Mouse (Mus musculus): ENCODE results near the gene Hist1h4c. TPM values are rescaled to one million over a fixed set of nuclear protein-coding genes. Genes with fewer than 3 reads are reported as not detected.

Gene Hist1h4c
- polyA plus RNA-seq, 1 experiment from 2014 or later = 5.2 TPM

GRCm38 (mm10) chr13:23695514-23695913 is 2.7 kb downstream of the Hist1h4c start, which contains the start of gene Hist1h1t:
Gene Hist1h1t, plus strand, starts transcription at chr13:23695814.
- H3K36me3 ChIP-seq (ENCODE audit: control insufficient read depth, insufficient read depth, low read length) = no peaks in the 10 kb centered on the region
- ATAC-seq (replicated peaks; ENCODE audit: low FRiP score) = no peak
- H3K4me1 ChIP-seq (replicated peaks; ENCODE audit: control insufficient read depth, insufficient read depth, low read length) = peaks cover 12% of the 10 kb centered on the region; the same call in 1 of the 2 replicates
- H3K9me3 ChIP-seq (ENCODE audit: control insufficient read depth, low read length) = no peaks in the 10 kb centered on the region
- peak within 1 kb of the TSS; percentile 69; the same call in 1 of the 2 replicates for H3K27ac ChIP-seq (ENCODE audit: low read depth, low read length)
- no peak for DNase-seq (ENCODE audit: low spot score)
- no peak within 1 kb of the TSS for H3K4me3 ChIP-seq (ENCODE audit: low read depth, low read length)
- no peaks in the 10 kb centered on the region for H3K27me3 ChIP-seq (replicated peaks; ENCODE audit: control insufficient read depth, insufficient read depth, low read length)
- 54% methylated on average over 13 of the region's 13 CpGs for WGBS
- peak within 1 kb of the TSS; percentile 51 for H3K4me2 ChIP-seq
- H3K9ac ChIP-seq (ENCODE audit: low read depth, low read length) = peak within 1 kb of the TSS; percentile 25; the same call in 1 of the 2 replicates

- peaks cover 12% of the 10 kb centered on the region; the same call in 1 of the 2 replicates for H3K4me1 ChIP-seq (replicated peaks; ENCODE audit: control insufficient read depth, insufficient read depth, low read length)
- no peaks in the 10 kb centered on the region for H3K27me3 ChIP-seq (replicated peaks; ENCODE audit: control insufficient read depth, insufficient read depth, low read length)
- H3K27ac ChIP-seq (ENCODE audit: low read depth, low read length) = no peak overlapping the region
- H3K9me3 ChIP-seq (ENCODE audit: control insufficient read depth, low read length) = no peaks in the 10 kb centered on the region
- DNase-seq (ENCODE audit: low spot score) (no peak), ATAC-seq (replicated peaks; ENCODE audit: low FRiP score) (no peak)
- WGBS = 90% methylated on average over 9 of the region's 9 CpGs
- H3K4me3 ChIP-seq (ENCODE audit: low read depth, low read length) = no peak overlapping the region
- no peak overlapping the region for H3K9ac ChIP-seq (ENCODE audit: low read depth, low read length)
- no peaks in the 10 kb centered on the region for H3K36me3 ChIP-seq (ENCODE audit: control insufficient read depth, insufficient read depth, low read length)
- no peak overlapping the region for H3K4me2 ChIP-seq
These were observed 3.3 kb downstream of the Hist1h4c start for GRCm38 (mm10) chr13:23694956-23695355.

- Histone ChIP-seq H3K27me3 (replicated peaks; ENCODE audit: control insufficient read depth, insufficient read depth, low read length) (no peaks in the 10 kb centered on the region), H3K4me1 (replicated peaks; ENCODE audit: control insufficient read depth, insufficient read depth, low read length) (peaks cover 14% of the 10 kb centered on the region), H3K27ac (ENCODE audit: low read depth, low read length) (no peak overlapping the region)
These were observed 4.3 kb downstream of the Hist1h4c start for GRCm38 (mm10) chr13:23693856-23694440.

GRCm38 (mm10) chr13:23689459-23689858 is 8.8 kb downstream of the Hist1h4c start:
- Histone ChIP-seq H3K9ac (ENCODE audit: low read depth, low read length) (no peak overlapping the region), H3K4me3 (ENCODE audit: low read depth, low read length) (no peak overlapping the region), H3K4me2 (no peak overlapping the region), H3K36me3 (ENCODE audit: control insufficient read depth, insufficient read depth, low read length) (no peaks in the 10 kb centered on the region), H3K27ac (ENCODE audit: low read depth, low read length) (no peak overlapping the region), H3K9me3 (ENCODE audit: control insufficient read depth, low read length) (no peaks in the 10 kb centered on the region), H3K4me1 (replicated peaks; ENCODE audit: control insufficient read depth, insufficient read depth, low read length) (peaks cover 14% of the 10 kb centered on the region), H3K27me3 (replicated peaks; ENCODE audit: control insufficient read depth, insufficient read depth, low read length) (no peaks in the 10 kb centered on the region)
- DNase-seq (ENCODE audit: low spot score) = no peak
- no peak for ATAC-seq (replicated peaks; ENCODE audit: low FRiP score)
- WGBS = 30% methylated on average over 2 of the region's 2 CpGs

More at GRCm38 (mm10) chr13:23693856-23694440, 4.3 kb downstream of the Hist1h4c start:
- Histone ChIP-seq H3K4me2 (no peak overlapping the region), H3K9me3 (ENCODE audit: control insufficient read depth, low read length) (no peaks in the 10 kb centered on the region), H3K36me3 (ENCODE audit: control insufficient read depth, insufficient read depth, low read length) (no peaks in the 10 kb centered on the region), H3K4me3 (ENCODE audit: low read depth, low read length) (no peak overlapping the region), H3K9ac (ENCODE audit: low read depth, low read length) (no peak overlapping the region)
- ATAC-seq (replicated peaks; ENCODE audit: low FRiP score) = no peak
- DNase-seq (ENCODE audit: low spot score) = no peak
- 85% methylated on average over 6 of the region's 6 CpGs for WGBS

- H3K4me2 ChIP-seq = no peak overlapping the region
- WGBS = 92% methylated on average over 2 of the region's 2 CpGs
These were observed 9.3 kb downstream of the Hist1h4c start for GRCm38 (mm10) chr13:23688956-23689355.

GRCm38 (mm10) chr13:23687907-23688306 is 10.3 kb downstream of the Hist1h4c start:
- Histone ChIP-seq H3K4me2 (no peak overlapping the region), H3K27ac (ENCODE audit: low read depth, low read length) (no peak overlapping the region), H3K27me3 (replicated peaks; ENCODE audit: control insufficient read depth, insufficient read depth, low read length) (no peaks in the 10 kb centered on the region), H3K36me3 (ENCODE audit: control insufficient read depth, insufficient read depth, low read length) (no peaks in the 10 kb centered on the region), H3K9me3 (ENCODE audit: control insufficient read depth, low read length) (no peaks in the 10 kb centered on the region), H3K9ac (ENCODE audit: low read depth, low read length) (no peak overlapping the region), H3K4me1 (replicated peaks; ENCODE audit: control insufficient read depth, insufficient read depth, low read length) (peaks cover 15% of the 10 kb centered on the region), H3K4me3 (ENCODE audit: low read depth, low read length) (no peak overlapping the region)
- ATAC-seq (replicated peaks; ENCODE audit: low FRiP score) (no peak), DNase-seq (ENCODE audit: low spot score) (no peak)
- 82% methylated on average over 7 of the region's 7 CpGs for WGBS

More at GRCm38 (mm10) chr13:23688956-23689355, 9.3 kb downstream of the Hist1h4c start:
- no peaks in the 10 kb centered on the region for H3K9me3 ChIP-seq (ENCODE audit: control insufficient read depth, low read length)
- no peak for ATAC-seq (replicated peaks; ENCODE audit: low FRiP score)
- DNase-seq (ENCODE audit: low spot score) = no peak
- H3K27me3 ChIP-seq (replicated peaks; ENCODE audit: control insufficient read depth, insufficient read depth, low read length) = no peaks in the 10 kb centered on the region
- peaks cover 14% of the 10 kb centered on the region for H3K4me1 ChIP-seq (replicated peaks; ENCODE audit: control insufficient read depth, insufficient read depth, low read length)
- H3K9ac ChIP-seq (ENCODE audit: low read depth, low read length) = no peak overlapping the region
- H3K27ac ChIP-seq (ENCODE audit: low read depth, low read length) = no peak overlapping the region
- H3K4me3 ChIP-seq (ENCODE audit: low read depth, low read length) = no peak overlapping the region
- H3K36me3 ChIP-seq (ENCODE audit: control insufficient read depth, insufficient read depth, low read length) = no peaks in the 10 kb centered on the region

GRCm38 (mm10) chr13:23687181-23687580 is 11.1 kb downstream of the Hist1h4c start:
- H3K27me3 ChIP-seq (replicated peaks; ENCODE audit: control insufficient read depth, insufficient read depth, low read length) = no peaks in the 10 kb centered on the region
- no peak for DNase-seq (ENCODE audit: low spot score)
- no peak overlapping the region for H3K27ac ChIP-seq (ENCODE audit: low read depth, low read length)
- ATAC-seq (replicated peaks; ENCODE audit: low FRiP score) = no peak
- 90% methylated on average over 4 of the region's 4 CpGs for WGBS
- no peaks in the 10 kb centered on the region for H3K36me3 ChIP-seq (ENCODE audit: control insufficient read depth, insufficient read depth, low read length)
- peaks cover 22% of the 10 kb centered on the region for H3K4me1 ChIP-seq (replicated peaks; ENCODE audit: control insufficient read depth, insufficient read depth, low read length)
- H3K4me3 ChIP-seq (ENCODE audit: low read depth, low read length) = no peak overlapping the region
- H3K4me2 ChIP-seq = no peak overlapping the region
- H3K9ac ChIP-seq (ENCODE audit: low read depth, low read length) = no peak overlapping the region
- no peaks in the 10 kb centered on the region for H3K9me3 ChIP-seq (ENCODE audit: control insufficient read depth, low read length)

GRCm38 (mm10) chr13:23685966-23686365 is 12.3 kb downstream of the Hist1h4c start:
- Histone ChIP-seq H3K36me3 (ENCODE audit: control insufficient read depth, insufficient read depth, low read length) (no peaks in the 10 kb centered on the region), H3K9ac (ENCODE audit: low read depth, low read length) (peak overlapping the region; percentile 77), H3K4me2 (peak overlapping the region; percentile 82), H3K4me3 (ENCODE audit: low read depth, low read length) (peak overlapping the region; percentile 27), H3K4me1 (replicated peaks; ENCODE audit: control insufficient read depth, insufficient read depth, low read length) (peaks cover 27% of the 10 kb centered on the region), H3K27me3 (replicated peaks; ENCODE audit: control insufficient read depth, insufficient read depth, low read length) (no peaks in the 10 kb centered on the region), H3K27ac (ENCODE audit: low read depth, low read length) (peak overlapping the region; percentile 100), H3K9me3 (ENCODE audit: control insufficient read depth, low read length) (no peaks in the 10 kb centered on the region)
- ATAC-seq (replicated peaks; ENCODE audit: low FRiP score) = no peak
- WGBS = 62% methylated on average over 4 of the region's 4 CpGs
- DNase-seq (ENCODE audit: low spot score) = no peak

All from liver, embryonic 11.5 days (tissue).